Mouse (Mus musculus): ENCODE results near the gene Nup93. TPM values are rescaled to one million over a fixed set of nuclear protein-coding genes. Genes with fewer than 3 reads are reported as not detected.
A peak's percentile ranks its signal among the peaks of the same experiment; 100 is the strongest.

Nup93 gene
- total and polyA plus RNA-seq, 3 experiments, result 46.0 to 99.6 (median 88.3) TPM

- TF ChIP-seq RCOR1 (conservative IDR thresholded peaks at IDR 0.05; ENCODE audit: low read depth, low read length) (no peak), ZNF384 (IDR thresholded peaks at IDR 0.05; ENCODE audit: low read depth, low read length) (no peak), SMC3 (IDR thresholded peaks at IDR 0.05; ENCODE audit: low read depth, low read length) (peak; percentile 85)
These were observed 116.4 kb downstream of the Nup93 start (continued) for GRCm38 (mm10) chr8:94330733-94331132.

DNA sequence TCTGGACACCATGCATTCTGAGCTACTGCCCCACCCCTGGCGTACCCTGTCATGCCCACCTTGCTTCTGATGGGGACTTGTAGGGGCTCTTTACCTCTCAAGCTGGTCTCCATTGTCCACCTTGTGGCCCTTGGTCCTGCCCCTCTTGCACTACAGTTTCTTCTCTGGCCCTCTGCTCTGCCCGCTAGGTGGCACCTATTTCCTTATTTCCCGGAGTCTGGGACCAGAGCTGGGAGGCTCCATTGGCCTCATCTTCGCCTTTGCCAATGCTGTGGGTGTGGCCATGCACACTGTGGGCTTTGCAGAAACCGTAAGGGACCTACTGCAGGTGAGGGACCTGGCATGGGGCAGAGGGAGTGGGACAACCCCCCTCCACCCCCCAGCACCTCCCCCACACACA is 119.0 kb downstream of the Nup93 start:
- DNase-seq (ENCODE audit: extremely low read depth), result peak; percentile 44
- Histone ChIP-seq H3K9me3 (replicated peaks; ENCODE audit: low read length) (no peaks in the 10 kb centered on the region), H3K9ac (ENCODE audit: insufficient read depth, low read depth) (no peak overlapping the region), H3K27me3 (replicated peaks) (no peaks in the 10 kb centered on the region), H3K4me2 (ENCODE audit: insufficient read depth, low read depth, poor library complexity, severe bottlenecking) (no peak overlapping the region), H3K4me3 (replicated peaks in 1 of 3; ENCODE audit: low read depth in 2 of 3, low read length in 2 of 3, poor library complexity in 1 of 3) (no peak overlapping the region), H3K4me1 (ENCODE audit: control insufficient read depth in 1 of 2, insufficient read depth in 2 of 2) (peaks cover 0 to 9% of the 10 kb centered on the region in 2 experiments; a peak in 2 of 4 replicates), H3K27ac (ENCODE audit: insufficient read depth, low read depth) (no peak overlapping the region), H3K79me2 (replicated peaks; ENCODE audit: control insufficient read depth, extremely low read depth, insufficient read depth, poor library complexity, severe bottlenecking) (no peaks in the 10 kb centered on the region), H3K36me3 (replicated peaks in 1 of 2; ENCODE audit: control insufficient read depth in 1 of 2, insufficient read depth in 1 of 2, low read length in 1 of 2) (no peaks in the 10 kb centered on the region)
- in situ Hi-C loops (cut with MboI; ENCODE audit: low pct_ligation_motif_present, low pct_unique_long_range_greater_than_20kb, low sequenced_read_pairs) (loop anchor here (10.0 kb wide), 1 partner anchor 361 kb away; the partner anchor contains the start of gene Pllp), dilution Hi-C loops (cut with MboI; ENCODE audit: extremely low pct_ligation_motif_present, extremely low pct_unique_long_range_greater_than_20kb, low sequenced_read_pairs) (no loop called here)
- TF ChIP-seq RCOR1 (conservative IDR thresholded peaks at IDR 0.05; ENCODE audit: low read depth, low read length), result no peak
- TF ChIP-seq CHD2 (IDR thresholded peaks at IDR 0.05; ENCODE audit: low read length), result no peak
- TF ChIP-seq CTCF (conservative IDR thresholded peaks at IDR 0.05 in 1 of 2, IDR thresholded peaks at IDR 0.05 in 1 of 2; ENCODE audit: low read depth in 2 of 2, low read length in 2 of 2), result peak in 1 of 2 experiments; percentile 93; a peak in 3 of 4 replicates
- no peak for TF ChIP-seq ZMIZ1 (IDR thresholded peaks at IDR 0.05; ENCODE audit: low read depth, low read length)
- no peak for TF ChIP-seq ZKSCAN1 (IDR thresholded peaks at IDR 0.05; ENCODE audit: borderline replicate concordance, low read depth, low read length)
- no peak for TF ChIP-seq GABPA (IDR thresholded peaks at IDR 0.05; ENCODE audit: insufficient replicate concordance, low read depth, low read length)
- TF ChIP-seq ELF1 (IDR thresholded peaks at IDR 0.05; ENCODE audit: low read depth, low read length), result no peak
- TF ChIP-seq MAFK (IDR thresholded peaks at IDR 0.05; ENCODE audit: insufficient replicate concordance, low read length), result no peak
- no peak for TF ChIP-seq EP300 (IDR thresholded peaks at IDR 0.05; ENCODE audit: low read length)
- no peak for TF ChIP-seq JUN (IDR thresholded peaks at IDR 0.05; ENCODE audit: insufficient read depth, low read depth, low read length)
- no peak for TF ChIP-seq POLR2AphosphoS2 (IDR thresholded peaks at IDR 0.05; ENCODE audit: low read depth, low read length)
- TF ChIP-seq MAX (IDR thresholded peaks at IDR 0.05; ENCODE audit: low read length), result no peak
- TF ChIP-seq RAD21 (IDR thresholded peaks at IDR 0.05; ENCODE audit: low read depth, low read length), result peak; percentile 82
- TF ChIP-seq TBP (conservative IDR thresholded peaks at IDR 0.05; ENCODE audit: low read depth, low read length), result no peak
- TF ChIP-seq PAX5 (IDR thresholded peaks at IDR 0.05; ENCODE audit: low read length), result no peak
- TF ChIP-seq HCFC1 (IDR thresholded peaks at IDR 0.05; ENCODE audit: low read depth, low read length), result no peak
- no peak for TF ChIP-seq CHD1 (IDR thresholded peaks at IDR 0.05; ENCODE audit: low read depth, low read length)
- TF ChIP-seq ZC3H11A (IDR thresholded peaks at IDR 0.05; ENCODE audit: low read depth, low read length), result peak; percentile 41
- TF ChIP-seq USF1 (IDR thresholded peaks at IDR 0.05; ENCODE audit: low read depth, low read length), result no peak
- TF ChIP-seq POLR2A (IDR thresholded peaks at IDR 0.05; ENCODE audit: low read depth, low read length), result no peak
- 0 out of 2 replicates have a peak, but pooled peaks have one; percentile 27 for TF ChIP-seq MEF2A (IDR thresholded peaks at IDR 0.05; ENCODE audit: borderline replicate concordance, low read depth, low read length)
- TF ChIP-seq UBTF (IDR thresholded peaks at IDR 0.05; ENCODE audit: low read depth, low read length), result no peak
- no peak for TF ChIP-seq USF2 (conservative IDR thresholded peaks at IDR 0.05; ENCODE audit: low read depth, low read length)
- no peak for TF ChIP-seq TCF12 (IDR thresholded peaks at IDR 0.05; ENCODE audit: low read depth, low read length)
- no peak for TF ChIP-seq E2F4 (IDR thresholded peaks at IDR 0.05; ENCODE audit: insufficient replicate concordance, low read depth, low read length)
- no peak for TF ChIP-seq KAT2A (IDR thresholded peaks at IDR 0.05; ENCODE audit: insufficient replicate concordance, low read length)
- TF ChIP-seq MYC (IDR thresholded peaks at IDR 0.05; ENCODE audit: low read depth, low read length), result no peak
- TF ChIP-seq NRF1 (IDR thresholded peaks at IDR 0.05; ENCODE audit: low read depth, low read length), result no peak
- no peak for TF ChIP-seq JUND (conservative IDR thresholded peaks at IDR 0.05; ENCODE audit: low read depth, low read length)
- no peak for TF ChIP-seq ZNF384 (IDR thresholded peaks at IDR 0.05; ENCODE audit: low read depth, low read length)
- TF ChIP-seq NELFE (IDR thresholded peaks at IDR 0.05; ENCODE audit: low read depth, low read length), result no peak
- TF ChIP-seq ETS1 (conservative IDR thresholded peaks at IDR 0.05; ENCODE audit: low read depth, low read length), result no peak
- TF ChIP-seq SMC3 (IDR thresholded peaks at IDR 0.05; ENCODE audit: low read depth, low read length), result peak; percentile 82
- peak; percentile 51; the same call in 1 of the 2 replicates for TF ChIP-seq IRF4 (IDR thresholded peaks at IDR 0.05; ENCODE audit: low read depth, low read length)
- TF ChIP-seq MAZ (IDR thresholded peaks at IDR 0.05; ENCODE audit: low read depth, low read length), result 0 out of 2 replicates have a peak, but pooled peaks have one; percentile 25
- TF ChIP-seq SIN3A (IDR thresholded peaks at IDR 0.05; ENCODE audit: low read length), result no peak
- no peak for TF ChIP-seq MXI1 (IDR thresholded peaks at IDR 0.05; ENCODE audit: low read depth, low read length)
- no peak for TF ChIP-seq BHLHE40 (IDR thresholded peaks at IDR 0.05; ENCODE audit: low read depth, low read length)
